Mouse (Mus musculus) urinary bladder, postnatal 10 days (tissue): Measurements from ENCODE around the gene Rad1.
"Not testable (repeated sequence)": the region's sequence is repeated elsewhere in the genome, so short reads cannot be mapped to it uniquely, and the experiment has no call there.

ENCODE experiments used
- DNase-seq: peaks from one replicate; pipeline ENCODE4 v3.0.0; 2022; ENCODE audit warnings: low spot score

Rad1 gene

DNA sequence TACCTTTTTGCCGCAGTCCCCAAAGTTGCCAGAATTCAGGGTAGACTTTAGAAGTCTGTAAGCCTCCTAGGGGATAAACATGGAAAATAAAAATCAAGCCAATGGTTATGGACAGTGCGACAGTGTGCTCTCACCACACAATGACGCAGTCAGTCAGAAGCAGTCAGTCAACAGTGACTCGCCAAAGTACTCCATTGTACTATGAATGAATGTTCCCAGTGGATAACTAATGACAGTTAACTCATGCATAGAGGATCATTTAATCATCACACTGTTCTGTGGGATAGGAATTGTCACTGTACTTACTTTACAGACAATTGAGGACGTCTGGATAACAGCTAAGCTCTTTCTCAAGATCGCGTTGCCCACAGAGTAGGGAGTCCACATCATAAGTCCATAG lies 29.3 kb downstream of the Rad1 start:
- no peak for DNase-seq

DNA sequence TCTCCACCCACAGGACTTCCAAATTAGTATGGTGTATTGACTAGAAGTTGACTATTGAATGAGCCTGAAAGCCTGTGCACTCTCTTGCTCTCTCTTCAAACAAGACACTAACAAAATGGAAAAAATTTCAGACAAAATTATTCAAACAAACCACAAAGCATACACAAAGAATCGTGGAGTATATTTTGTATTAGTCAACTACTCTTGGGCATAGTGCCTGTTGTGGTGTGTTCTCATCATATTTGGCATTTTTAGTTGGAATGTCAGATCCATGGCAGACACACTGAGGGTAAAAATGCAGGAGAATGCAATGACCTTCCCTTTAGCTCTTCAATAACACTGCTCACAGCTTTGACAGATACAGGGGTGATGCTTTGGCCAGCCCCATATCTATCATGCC lies 40.1 kb downstream of the Rad1 start:
- DNase-seq, result no peak

DNA sequence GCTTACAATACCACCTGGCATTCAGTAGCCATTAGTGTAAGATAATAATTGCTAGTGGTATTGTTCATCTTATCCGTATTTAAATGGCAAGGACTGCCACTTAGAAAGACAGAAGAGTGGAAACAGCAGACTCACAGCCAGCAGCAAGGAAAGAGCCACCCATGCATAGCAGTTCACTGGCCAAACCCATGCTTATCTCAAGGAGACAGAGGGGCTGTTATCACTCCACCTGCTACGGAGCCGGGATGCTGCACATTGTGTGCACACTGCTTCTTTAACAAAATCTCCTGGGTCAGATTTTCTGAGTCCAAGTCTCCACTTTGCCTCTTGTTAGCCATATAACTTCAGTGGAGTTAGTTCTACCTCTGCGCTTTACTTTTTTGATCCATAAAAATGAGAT lies 45.5 kb downstream of the Rad1 start:
- DNase-seq, result no peak

DNA sequence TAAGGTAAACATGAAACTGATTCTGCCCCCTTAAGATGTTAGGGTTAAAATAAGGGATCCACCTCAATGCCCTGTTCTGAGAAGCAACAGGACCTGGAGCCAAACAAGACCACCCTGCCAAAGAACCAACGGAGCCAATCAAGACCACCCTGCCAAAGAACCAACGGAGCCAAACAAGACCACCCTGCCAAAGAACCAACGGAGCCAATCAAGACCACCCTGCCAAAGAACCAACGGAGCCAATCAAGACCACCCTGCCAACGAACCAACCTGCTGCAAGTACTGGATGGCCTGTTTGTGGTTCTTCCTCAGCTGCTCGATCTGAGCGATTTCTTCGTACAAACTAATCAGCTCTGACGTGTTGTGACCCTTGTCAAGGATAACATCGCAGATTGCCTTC lies 47.5 kb downstream of the Rad1 start:
- not testable (repeated sequence) for DNase-seq

DNA sequence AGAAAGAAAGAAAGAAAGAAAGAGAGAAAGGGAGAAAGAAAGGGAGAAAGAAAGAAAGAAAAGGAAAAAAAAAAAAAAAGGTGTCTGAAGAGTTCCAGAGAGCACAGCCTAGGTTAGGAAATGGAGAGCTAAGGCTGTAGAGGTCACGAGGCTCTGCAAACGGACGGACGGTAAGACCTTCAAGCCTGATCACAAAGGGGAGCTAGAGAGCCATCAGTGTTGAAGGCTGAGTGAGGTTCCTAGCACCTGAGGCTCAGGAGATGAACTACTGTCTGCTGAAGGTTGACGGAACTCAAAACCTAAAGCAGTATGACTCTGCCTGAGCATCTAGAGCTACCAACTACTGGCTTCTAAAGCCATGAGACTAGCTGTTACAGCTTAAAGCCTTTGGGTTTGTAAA lies 48.8 kb downstream of the Rad1 start:
- DNase-seq, result no peak

DNA sequence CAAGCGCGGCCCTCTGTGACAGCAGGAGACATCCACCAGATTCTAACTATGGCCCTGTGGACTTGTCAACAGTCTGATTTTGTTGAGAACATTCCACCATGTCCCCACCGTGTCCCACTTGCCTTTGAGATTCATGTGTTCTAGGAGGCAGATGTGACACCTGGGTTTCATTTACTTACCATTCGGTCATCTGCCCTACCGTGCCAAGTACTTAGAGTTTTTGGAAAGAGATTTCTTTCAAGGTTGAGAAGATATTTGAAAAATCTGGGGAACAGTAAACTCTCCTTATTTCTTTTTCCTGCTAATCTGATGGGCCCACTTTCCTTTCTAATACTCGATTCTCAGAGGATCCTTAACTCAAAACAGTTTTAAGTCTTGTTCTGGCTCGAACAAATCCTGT lies 50.2 kb downstream of the Rad1 start:
- no peak for DNase-seq

DNA sequence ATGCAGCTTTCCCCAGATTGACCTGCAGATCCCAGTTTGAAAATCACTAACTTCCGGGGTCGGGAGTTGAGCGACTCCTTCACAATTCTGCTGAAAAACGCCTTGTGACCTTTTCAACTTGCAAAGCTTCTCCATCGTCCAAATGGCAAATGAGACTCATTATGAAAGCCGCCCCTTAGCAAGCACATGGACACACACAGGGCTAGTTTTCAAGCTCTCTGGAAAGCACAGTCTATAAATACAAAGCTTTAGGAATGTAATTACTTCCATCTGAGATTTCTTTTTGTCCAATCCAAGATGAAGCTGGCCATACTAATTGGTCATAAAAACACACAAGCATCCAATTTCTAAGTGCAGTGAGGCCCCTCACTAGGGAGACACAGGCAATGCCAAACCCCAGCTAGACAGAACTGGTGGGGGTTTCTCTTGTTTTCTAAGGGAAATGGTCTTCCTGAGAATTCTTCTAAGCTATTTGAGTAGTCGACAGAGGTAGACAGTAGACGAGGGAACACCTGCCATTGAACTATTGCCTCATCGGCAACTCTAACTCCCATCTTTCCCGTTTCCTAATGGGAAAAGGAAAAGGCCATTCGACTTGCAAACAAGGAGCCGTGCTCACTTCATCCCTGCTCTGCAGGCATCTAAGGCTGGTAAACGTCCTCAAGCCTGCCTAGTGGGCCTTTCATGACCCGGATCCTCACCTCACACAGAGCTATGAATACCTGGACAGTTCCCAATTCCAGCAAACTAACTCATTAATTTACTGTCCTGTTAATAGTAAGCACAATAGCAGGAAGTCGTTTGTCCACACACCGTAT lies 54.7 kb downstream of the Rad1 start:
- no peak for DNase-seq
